Mouse (Mus musculus) frontal cortex, postnatal 10 days (tissue): Measurements from ENCODE around the gene Fam240a.
A peak's percentile ranks its signal among the peaks of the same experiment; 100 is the strongest.

Experiments used
- DNase-seq, 2 experiments: peaks; one replicate each; pipeline ENCODE4 v3.0.0; 2022; ENCODE audit warnings: low spot score in 2 of 2, mixed read lengths in 1 of 2

The Fam240a gene

DNA sequence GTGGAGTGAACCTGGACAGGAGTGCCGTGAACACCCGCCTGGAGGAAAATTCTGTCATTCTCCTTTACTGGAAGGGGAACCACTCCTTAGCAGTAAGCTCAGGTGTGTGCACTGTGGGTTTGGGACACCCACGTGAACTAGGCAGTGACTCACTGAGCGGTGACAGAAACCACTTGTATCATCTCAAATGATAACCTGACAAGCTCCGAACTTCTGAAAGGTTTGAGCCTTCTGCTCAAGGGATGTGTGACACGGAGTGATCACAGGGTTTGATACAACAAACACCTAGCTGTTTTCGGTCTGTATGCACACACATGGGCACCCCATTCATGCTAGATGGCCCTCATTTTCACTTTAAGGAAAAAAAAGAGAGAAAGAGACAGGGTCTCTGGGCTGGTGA, at the start of gene Fam240a:
Gene Fam240a, minus strand, starts transcription at position 76 of the 400 bp plus-strand sequence.
- DNase-seq, result no peak

- no peak for DNase-seq
Measured at GRCm38 (mm10) chr9:110965910-110966231, 49.2 kb upstream of the Fam240a start.

DNA sequence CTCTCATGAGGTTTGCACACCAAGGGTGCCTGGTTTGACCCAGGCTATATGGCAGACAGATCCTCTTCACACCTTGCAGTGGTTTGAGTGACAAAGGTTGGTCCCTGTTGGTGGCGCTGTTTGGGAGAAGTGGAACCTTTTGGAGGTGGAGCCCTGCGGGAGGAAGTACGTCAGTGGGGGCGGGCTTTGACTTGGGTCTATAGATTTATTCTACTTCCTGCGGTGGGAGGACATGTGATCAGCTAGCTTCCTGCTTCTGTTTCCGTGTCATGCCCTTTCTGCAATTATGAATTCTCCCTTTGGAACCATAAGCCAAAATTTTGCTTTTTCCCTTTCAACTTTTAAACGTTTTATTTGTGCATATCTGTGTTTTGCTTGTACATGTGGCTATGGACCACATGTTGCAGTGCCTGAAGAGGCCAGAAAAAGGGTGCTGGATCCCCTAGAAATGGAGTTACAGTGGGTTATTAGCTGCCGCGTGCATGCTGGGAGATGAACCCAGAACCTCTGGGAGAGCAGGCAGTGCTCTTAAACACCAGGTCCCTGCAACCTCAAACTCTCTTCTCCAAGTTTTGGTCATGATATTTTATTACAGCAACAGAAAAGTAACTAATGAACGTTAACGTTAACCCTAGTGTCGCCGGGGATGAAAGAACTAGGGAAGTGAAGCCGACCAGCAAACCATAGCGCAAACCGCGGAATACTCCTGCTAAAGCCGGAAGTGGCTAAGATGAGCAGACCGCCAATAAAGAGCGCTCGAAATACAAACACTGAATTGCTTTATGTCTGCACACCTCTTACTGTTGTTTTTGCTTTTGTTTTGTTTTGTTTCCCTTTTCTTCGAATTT, 48.6 kb upstream of the Fam240a start:
- no peak for DNase-seq

DNA sequence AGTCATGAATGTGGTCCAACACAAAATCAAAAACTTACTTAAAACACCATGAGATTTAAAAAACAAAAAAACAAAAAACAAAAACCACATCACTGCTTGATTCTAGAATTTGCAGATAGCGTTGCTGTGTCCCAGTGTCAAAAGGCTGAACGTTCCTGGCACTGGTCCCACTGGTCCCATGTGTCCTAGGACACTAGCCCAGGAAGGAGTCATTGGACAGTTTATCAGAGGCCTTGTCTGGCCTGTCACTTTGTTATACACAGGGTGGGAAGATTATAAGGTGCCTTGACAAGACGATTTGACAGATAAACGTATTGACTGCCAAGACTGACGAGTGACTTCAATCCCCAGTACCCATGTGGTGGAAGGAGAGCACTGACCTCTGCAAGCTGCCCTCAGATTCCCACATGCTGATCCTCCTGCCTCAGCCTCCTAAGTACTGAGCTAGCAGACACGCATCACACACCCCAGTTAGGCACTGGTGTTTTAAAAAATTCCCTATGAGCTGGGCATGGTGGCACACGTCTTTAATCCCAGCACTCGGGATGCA, 47.0 kb upstream of the Fam240a start:
- no peak for DNase-seq

- DNase-seq, result no peak
Measured at GRCm38 (mm10) chr9:110961386-110961785, 44.7 kb upstream of the Fam240a start.

DNA sequence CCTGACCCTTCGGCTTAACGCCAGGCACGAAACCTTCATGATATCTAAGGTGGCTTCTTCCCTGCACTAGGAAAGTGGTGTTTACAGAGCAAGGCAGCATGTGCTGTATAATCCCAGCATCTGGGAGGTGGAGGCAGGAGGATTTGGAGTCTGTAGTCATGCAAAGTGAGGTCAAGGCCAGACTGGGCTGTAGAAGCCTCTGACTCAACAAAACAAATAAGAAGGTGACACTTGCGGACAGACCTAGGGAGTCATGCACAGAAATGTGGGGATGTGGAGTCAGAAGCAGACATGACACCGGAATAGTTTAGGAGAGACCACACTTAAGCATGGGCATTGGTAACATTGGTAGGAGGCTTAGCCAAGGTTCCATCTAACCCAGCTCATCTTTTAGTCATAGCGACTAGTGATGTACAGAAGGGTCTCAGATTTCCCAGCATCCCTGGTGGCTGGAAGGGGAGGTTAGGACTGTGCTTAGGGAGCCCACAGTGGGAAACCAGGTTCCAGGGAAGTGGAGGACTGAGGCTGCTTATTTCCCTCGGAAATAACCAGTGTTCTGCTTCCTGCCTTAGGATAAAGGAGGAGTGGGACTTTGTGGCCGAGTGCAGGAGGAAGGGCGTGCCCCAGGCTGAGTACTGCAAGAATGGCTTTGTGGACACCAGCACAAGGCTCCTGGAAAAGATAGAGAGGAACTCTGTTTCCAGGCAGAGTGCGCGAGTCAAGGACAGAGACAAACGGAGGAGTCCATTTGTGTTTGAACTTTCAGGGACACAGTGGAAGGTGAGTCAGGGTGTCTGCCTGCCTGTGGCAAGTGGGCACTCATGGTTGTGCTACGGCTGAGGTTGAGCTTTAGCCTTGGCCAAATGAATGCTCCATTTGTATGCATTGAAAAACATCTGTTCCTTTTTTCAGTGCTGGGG, 43.8 kb upstream of the Fam240a start:
- no peak for DNase-seq

GRCm38 (mm10) chr9:110959669-110960068, 43.0 kb upstream of the Fam240a start:
- DNase-seq, result no peak

- DNase-seq, result no peak
Measured at GRCm38 (mm10) chr9:110955962-110956361, 39.3 kb upstream of the Fam240a start.

- no peak for DNase-seq
Measured at GRCm38 (mm10) chr9:110954681-110955445, 38.2 kb upstream of the Fam240a start.

DNA sequence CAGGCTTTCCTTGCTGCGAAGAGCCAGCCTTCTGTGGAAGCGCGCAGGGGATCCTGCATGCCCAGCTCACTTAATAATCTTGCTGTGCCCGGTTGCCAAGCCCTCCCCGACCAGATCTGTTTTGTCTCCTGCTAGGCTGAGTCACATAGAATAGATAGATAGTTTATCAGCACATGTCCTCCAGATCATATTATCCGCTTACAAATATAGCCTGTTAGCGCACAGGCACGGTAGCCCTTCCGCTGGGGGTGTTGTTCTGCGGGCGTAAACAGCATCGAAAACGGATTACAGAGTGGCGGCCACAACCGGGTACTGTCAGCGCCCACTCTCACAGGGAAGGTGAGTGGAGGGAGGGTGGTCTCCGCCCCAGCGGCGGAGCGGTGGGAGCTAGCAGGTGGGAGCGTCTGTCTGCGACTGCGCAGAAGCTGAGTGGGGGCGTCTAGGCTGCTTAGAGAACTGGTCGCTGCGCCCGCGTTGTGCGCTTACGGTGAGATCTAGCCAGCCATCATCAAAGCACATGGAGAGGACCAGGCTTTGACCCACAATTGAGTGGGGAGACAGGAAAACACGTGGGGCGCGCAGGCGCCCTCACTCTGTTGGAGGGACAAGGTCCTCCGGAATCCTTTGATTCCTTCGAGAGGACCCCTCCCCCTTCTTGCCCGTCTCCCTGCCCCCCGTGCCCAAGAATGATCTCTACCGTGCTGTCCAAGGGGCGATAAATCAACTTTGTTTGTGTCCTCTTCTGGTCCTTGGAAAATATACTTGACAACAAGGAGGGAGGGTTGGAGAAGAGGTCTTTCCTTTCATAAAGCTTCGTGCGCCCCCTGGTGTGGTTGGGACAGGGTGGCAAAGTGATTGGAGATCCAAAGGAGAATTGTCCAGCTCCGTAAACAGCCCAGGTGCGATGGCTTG, 37.1 kb upstream of the Fam240a start:
- peak; percentile 45 to 64 for DNase-seq

- DNase-seq, result no peak
Measured at GRCm38 (mm10) chr9:110952931-110953549, 36.4 kb upstream of the Fam240a start.

DNA sequence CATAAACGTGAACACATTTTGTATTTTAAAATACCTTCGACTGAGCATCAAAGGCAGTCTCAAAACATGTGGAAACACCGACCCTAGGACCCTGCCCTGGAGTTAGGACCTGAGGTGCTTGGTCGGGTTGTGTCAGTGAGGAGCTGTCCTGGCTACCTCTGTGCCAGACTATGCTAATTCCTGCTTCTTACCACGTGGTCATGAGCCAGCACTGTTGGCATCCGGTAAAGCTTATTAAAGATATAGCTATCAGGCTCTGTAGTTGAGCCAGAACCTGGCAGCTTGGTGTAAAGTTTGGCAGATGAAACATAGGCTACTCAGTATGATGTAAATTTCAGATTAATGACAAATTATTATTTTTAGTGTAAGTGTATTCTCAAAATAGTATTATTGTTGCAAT, 35.7 kb upstream of the Fam240a start:
- no peak for DNase-seq

- no peak for DNase-seq
Measured at GRCm38 (mm10) chr9:110951866-110952265, 35.2 kb upstream of the Fam240a start.

- no peak for DNase-seq
Measured at GRCm38 (mm10) chr9:110951397-110951796, 34.7 kb upstream of the Fam240a start, which contains the start of gene Lrrc2. Gene Lrrc2, plus strand, starts transcription at chr9:110951545.

DNA sequence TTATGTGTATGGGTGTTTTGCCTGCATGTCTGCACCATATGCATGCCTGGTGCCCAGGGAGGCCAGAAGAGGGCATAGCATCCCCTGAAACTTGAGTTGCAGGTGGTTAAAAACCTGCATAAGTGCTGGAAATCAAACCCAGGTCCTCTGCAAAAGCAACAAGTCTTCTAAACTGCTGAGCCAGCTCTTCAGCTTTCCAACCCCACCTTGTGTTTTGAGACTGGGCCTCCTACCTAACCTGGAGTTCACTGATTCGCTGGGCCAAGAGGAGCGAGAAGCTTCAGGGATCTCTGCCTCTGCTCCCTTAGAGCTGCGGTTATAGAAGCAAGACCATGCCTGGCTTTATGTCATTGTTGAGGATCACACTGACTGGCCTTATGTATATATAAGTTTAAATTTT, 33.4 kb upstream of the Fam240a start:
- no peak for DNase-seq

GRCm38 (mm10) chr9:110948813-110949310, 32.2 kb upstream of the Fam240a start:
- no peak for DNase-seq

DNA sequence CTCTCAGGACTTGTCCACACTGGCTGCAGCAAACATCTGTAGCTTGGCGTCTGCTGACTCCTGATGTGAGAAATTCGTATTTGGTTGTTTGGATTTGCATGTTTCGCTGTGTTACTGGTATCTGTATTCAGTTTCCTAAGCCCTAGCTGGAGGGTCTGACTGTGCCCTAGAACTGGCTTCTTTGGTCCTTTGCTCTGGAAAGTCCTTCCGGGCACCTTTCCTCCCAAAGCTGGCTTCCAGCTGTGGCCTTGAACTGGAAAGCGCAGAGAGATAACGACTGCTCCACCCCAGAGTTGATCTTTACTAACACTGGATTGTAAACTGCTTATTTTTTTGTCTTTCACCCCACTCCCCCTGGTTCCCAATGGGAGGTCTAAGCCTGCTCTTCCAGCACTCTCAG, 31.2 kb upstream of the Fam240a start:
- DNase-seq, result no peak

DNA sequence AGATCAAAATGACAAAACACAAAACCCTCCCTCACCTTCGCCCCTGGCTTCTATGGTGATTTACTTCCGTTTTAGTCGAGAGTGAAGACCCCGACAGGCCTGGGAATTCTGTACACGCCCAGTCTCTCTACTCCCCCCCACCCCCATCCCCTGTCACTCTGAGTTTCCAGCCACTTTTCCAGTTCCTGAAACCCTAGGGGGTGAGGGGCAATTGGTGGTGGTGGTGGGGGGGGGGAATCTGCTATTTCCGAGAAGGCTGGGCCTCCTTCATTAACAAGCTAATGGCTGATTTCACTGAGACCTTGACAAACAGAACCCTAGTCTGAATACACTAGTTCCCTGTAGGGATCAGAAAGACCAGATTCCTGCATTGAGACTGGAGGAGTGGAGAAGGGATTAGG, 30.6 kb upstream of the Fam240a start:
- DNase-seq, result no peak

- no peak for DNase-seq
Measured at GRCm38 (mm10) chr9:110946548-110947044, 29.9 kb upstream of the Fam240a start.

GRCm38 (mm10) chr9:110945926-110946325, 29.3 kb upstream of the Fam240a start, which contains the start of gene Tdgf1:
Gene Tdgf1, minus strand, starts transcription at chr9:110946158.
- no peak for DNase-seq
